Mouse (Mus musculus) CD4-positive helper T cell, adult 2 months (primary cell): ENCODE results near the gene Phf12.
A peak's percentile ranks its signal among the peaks of the same experiment; 100 is the strongest.

ENCODE experiments used
- DNase-seq: peaks from one replicate; pipeline ENCODE4 v3.0.0-alpha.2; 2012; ENCODE audit warnings: low read depth, missing footprints, low spot score

Phf12 gene

GRCm38 (mm10) chr11:77982441-77982905 lies at the start of gene Phf12:
Gene Phf12 (plus strand): TSS chr11:77982754.
- DNase-seq, result peak; percentile 100

DNA sequence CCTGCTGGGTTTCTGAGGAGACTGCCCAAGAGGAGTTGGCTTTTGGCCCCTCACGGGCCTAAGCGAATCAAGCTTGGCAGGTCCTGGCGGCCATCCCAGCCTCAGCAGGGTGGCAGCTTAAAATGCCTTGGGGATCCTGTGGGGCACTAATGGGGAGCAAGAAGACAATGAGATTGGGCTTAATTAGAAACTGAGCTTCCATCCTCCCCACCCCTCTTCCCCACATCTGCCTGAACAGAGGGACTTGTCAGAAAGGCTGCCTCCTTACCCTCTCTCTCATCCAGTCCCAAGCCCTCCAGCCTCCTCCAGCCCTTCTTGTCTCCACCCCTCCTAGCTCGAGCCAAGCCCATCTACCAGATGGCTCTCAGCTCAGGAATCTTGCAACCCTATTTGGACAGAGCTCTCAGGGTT lies 48.4 kb upstream of the Phf12 start:
- DNase-seq, result no peak

- no peak for DNase-seq
Observed at GRCm38 (mm10) chr11:77934568-77935311, 47.8 kb upstream of the Phf12 start.

DNA sequence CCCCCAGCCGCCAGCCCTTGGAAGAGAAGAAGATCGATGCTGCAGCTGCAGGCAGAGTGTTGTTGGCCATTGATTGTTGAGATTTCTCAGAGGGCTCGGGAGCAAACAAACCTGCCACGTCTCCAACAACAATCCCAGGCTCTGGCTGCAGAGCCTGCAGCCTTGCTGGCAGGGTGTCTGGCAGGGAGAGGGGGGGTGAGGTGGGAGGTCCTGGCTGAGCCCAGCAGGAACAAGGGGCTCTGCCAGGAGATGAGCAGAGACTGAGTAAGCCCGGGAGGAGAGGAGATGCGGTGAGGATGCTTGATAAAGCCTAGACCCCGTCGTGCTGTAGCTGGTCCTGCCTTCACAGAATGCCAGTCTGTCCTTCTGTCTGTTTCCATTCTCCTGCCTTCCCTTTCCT lies 45.7 kb upstream of the Phf12 start:
- DNase-seq, result no peak

- no peak for DNase-seq
Observed at GRCm38 (mm10) chr11:77937649-77938410, 44.7 kb upstream of the Phf12 start.

GRCm38 (mm10) chr11:77942230-77942629 lies 40.3 kb upstream of the Phf12 start:
- no peak for DNase-seq

- DNase-seq, result no peak
Observed at GRCm38 (mm10) chr11:77947860-77948259, 34.7 kb upstream of the Phf12 start.

- DNase-seq, result no peak
Observed at GRCm38 (mm10) chr11:77950125-77950685, 32.3 kb upstream of the Phf12 start.

GRCm38 (mm10) chr11:77950797-77951228 lies 31.7 kb upstream of the Phf12 start:
- no peak for DNase-seq

DNA sequence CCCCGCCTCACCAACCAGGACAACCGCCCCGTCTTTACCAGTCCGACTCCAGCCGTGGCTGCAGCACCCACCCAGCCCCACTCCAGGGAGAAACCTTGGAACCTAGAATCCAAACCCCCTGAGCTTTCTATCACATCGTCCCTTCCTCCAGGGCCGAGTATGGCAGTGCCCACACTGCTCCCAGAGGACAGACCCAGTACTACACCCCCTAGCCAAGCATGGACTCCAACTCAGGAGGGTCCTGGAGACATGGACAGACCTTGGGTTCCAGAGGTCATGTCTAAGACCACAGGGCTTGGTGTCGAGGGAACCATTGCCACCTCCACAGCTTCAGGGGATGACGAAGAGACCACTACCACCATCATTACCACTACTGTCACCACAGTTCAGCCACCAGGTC lies 28.9 kb upstream of the Phf12 start:
- DNase-seq, result no peak

DNA sequence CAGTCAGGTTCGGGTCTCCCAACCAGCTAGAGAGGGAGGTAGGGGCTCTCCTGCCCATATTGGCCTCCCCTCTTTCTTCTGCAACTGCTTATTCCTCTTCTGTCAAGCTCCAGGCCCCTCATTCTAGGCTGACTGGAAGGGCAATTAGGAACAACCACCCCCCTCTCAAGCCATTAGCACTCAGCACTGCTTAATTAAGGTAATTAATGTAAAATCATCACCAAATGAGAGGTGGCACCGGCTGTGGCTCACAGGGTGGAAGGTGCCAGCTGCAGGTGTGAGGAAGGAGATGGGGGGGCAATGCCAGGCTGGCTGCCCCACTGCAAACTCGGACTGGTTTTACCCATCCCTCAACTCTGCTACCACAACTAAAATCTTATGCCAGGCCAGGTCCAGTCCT lies 26.1 kb upstream of the Phf12 start:
- DNase-seq, result no peak

- DNase-seq, result no peak
Observed at GRCm38 (mm10) chr11:77958268-77958667, 24.3 kb upstream of the Phf12 start.

DNA sequence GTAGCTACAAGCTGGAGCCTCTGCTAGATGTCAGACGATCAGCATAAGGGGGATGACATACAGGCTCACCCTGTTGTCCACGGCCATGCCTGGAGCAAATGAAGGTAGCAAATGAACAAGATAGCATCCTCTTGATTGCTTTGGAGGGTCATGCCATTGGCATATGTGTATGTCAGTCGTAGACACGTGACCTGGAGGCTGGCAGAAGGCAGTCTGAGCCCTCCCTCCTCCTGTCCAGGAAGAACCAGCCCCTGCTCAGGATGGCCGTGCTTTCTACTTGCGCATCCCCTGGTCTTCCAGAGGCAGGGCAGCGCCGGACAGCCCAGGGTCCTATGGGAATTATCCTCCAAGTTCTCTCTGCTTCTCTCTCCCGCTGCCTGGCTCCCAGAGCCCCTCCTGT lies 23.6 kb upstream of the Phf12 start:
- DNase-seq, result no peak

- no peak for DNase-seq
Observed at GRCm38 (mm10) chr11:77960199-77960598, 22.4 kb upstream of the Phf12 start.

GRCm38 (mm10) chr11:77960898-77961297 lies 21.7 kb upstream of the Phf12 start:
- DNase-seq, result no peak

DNA sequence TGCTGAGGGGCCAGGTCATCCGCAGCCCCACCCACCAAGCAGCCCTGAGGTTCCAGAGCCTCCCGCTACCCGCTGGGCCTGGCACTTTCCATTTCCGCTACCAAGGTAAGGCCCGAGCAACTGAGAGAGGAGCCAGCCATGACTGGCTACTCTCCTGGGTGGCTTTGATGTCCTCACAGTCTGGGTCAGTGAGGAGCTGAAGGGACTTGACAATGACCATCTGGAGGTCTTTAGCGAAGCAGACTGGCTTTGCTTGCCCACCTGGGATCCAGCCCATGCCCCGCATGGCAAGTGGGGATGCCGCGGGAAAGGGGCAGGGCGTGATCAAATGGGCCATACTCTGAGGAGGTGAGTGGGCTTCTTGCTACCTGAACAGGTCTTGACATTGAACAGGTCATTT lies 19.6 kb upstream of the Phf12 start:
- DNase-seq, result no peak

DNA sequence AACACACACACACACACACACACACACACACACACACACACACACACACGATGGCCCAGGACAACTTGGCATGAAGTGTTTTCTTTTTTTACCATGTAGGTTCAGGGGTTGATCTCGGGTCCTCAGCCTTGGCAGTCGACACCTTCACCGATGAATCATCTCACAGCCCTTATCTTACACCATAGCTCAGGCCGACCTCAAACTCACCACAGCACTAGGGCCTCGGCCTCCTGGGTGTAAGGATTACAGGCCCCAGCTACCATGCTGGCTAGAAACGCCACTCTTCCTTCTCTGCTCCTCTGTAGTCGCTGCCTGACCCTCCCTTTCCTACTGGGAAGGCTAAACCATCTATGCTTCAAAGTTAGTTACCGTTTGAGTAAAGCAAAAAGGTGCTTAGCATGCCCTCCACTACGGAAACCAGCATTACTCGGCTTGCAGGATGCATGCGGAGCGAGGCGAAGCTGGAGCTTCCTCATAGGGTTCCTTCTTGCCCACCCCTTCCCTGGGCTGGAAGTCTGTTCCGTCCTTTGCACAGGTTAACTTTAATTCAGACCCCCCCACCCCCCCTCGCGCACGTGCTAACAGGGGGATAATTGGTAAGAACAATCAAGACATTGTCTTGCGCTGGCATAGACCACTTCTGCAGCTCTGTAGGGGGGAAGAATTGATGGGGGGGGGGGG lies 18.0 kb upstream of the Phf12 start:
- no peak for DNase-seq

DNA sequence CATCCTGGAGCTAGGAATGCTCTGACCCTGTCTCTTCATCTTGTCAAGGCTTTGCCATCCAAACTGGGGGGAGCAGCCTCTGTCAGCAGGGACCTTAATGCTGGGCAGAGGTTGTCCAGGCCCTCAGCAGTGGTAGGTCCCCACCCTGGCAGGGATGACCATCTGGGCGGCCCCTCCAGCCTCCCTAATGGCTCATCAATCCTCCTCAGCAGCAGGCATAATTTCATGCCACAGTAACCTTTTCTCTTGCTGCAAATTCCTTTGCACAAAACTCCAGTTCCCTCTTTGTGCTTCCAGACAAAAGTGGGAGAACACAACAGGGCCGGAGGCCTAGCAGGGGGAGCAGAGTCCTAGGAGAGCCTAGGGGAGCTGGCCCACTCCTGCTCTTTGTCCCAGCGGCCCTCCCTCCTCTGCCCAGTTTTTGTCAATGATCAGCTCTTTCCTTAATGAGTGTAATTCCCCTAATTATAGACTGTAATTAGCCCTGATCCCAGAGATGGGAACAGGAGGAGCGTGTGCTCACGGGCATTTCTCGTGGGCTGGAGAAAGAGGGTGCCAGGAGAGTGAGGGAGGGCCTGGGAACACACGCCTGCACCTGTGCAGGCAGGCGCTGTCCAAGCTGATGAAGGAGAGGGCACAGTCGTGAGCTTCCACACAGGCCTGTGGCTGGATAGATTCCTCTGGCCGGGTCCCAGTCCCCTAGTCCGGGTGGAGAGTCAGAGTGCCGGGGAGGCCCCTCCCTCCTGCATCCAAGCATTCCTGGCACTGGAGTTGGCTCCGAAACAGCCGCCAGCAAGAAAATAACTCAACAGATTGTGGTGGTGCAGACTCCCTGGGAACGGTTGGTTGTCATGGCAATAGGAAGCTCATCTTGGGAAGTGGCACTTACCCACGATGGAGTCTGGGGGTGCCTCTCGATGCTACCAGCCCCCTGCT lies 17.2 kb upstream of the Phf12 start:
- DNase-seq, result no peak

DNA sequence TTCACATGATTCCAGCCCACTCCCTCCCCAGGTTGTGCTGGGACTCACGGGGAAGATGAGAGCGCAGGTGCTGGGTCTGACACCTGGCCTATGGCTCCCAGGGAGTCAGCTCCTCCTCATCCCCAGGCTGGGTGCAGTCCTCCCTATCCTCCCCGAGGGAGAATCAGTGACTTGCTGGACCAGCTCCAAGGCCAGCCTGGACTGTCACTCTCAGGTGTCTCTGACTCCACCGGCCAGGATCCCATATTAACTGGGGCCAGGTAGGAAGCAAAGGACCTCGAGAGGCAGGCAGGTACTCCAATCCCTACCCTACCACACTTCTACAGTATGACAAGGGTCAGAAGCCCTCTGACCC lies 16.5 kb upstream of the Phf12 start:
- no peak for DNase-seq

- DNase-seq, result peak; percentile 62
Observed at GRCm38 (mm10) chr11:77967114-77967513, 15.4 kb upstream of the Phf12 start.

GRCm38 (mm10) chr11:77968786-77969185 lies 13.8 kb upstream of the Phf12 start:
- DNase-seq, result no peak
